In genomic region chr14:52123918-52124317, GRCm38 (mm10) we compare ENCODE assay signal across 9 mouse cellular contexts. TPM values are rescaled to one million over a fixed set of nuclear protein-coding genes. Genes with fewer than 3 reads are reported as not detected.
A peak's percentile ranks its signal among the peaks of the same experiment; 100 is the strongest.
DNase-seq lines count a peak whose midpoint lies in the region; ATAC-seq and TF ChIP-seq lines count a peak whose summit lies in the region.
"Had no signal": no experiment of that assay in that cellular context is flagged by ENCODE, and none has a peak within 500 bp of the region (broad histone marks: within the 10 kb centered on the region; RNA-seq: fewer than 3 reads in every experiment).

No protein-coding gene starts in this region.

- no peak overlapping the region for H3K4me2 ChIP-seq in liver, embryonic 12.5 days
- no peak overlapping the region for H3K4me2 ChIP-seq in limb, embryonic 14.5 days (replicated peaks; ENCODE audit: low read depth, low read length, severe bottlenecking)

- H3K4me1 ChIP-seq in liver, embryonic 12.5 days, result peaks cover 11% of the 10 kb centered on the region
- peaks cover 16% of the 10 kb centered on the region for H3K4me1 ChIP-seq in bone marrow macrophage, adult 2 months (ENCODE audit: control insufficient read depth, insufficient read depth, low read length)
- 0 out of 2 replicates have a peak, but pooled peaks cover 5% of the 10 kb centered on the region for H3K4me1 ChIP-seq in limb, embryonic 14.5 days (ENCODE audit: control insufficient read depth, insufficient read depth, low read length)

- ATAC-seq in liver, embryonic 12.5 days, result no peak
- ATAC-seq in limb, embryonic 14.5 days (ENCODE audit: low FRiP score, low read depth), result peak; percentile 66; the same call in 1 of the 2 replicates

- H3K27me3 ChIP-seq in liver, embryonic 12.5 days (replicated peaks), result peaks cover 24% of the 10 kb centered on the region
- H3K27me3 ChIP-seq in limb, embryonic 14.5 days (ENCODE audit: control insufficient read depth, insufficient read depth, low read length), result no peaks in the 10 kb centered on the region

- H3K4me3 ChIP-seq in liver, embryonic 12.5 days, result no peak overlapping the region
- H3K4me3 ChIP-seq in bone marrow macrophage, adult 2 months (ENCODE audit: insufficient read depth, low read length), result no peak overlapping the region
- H3K4me3 ChIP-seq in limb, embryonic 14.5 days (replicated peaks; ENCODE audit: low read length), result no peak overlapping the region
- H3K4me3 ChIP-seq: erythroblast, embryonic 14.5 days had no signal

- TF ChIP-seq CTCF in bone marrow macrophage, adult 2 months (IDR thresholded peaks at IDR 0.05; ENCODE audit: low read depth, low read length), result peak; percentile 71

- H3K9ac ChIP-seq in liver, embryonic 12.5 days, result no peak overlapping the region
- no peak overlapping the region for H3K9ac ChIP-seq in limb, embryonic 14.5 days (ENCODE audit: low read depth, low read length, severe bottlenecking)

- H3K9me3 ChIP-seq in liver, embryonic 12.5 days (replicated peaks), result no peaks in the 10 kb centered on the region
- H3K9me3 ChIP-seq in limb, embryonic 14.5 days (ENCODE audit: control insufficient read depth, low read length), result no peaks in the 10 kb centered on the region

- 14% methylated on average over 4 of the region's 4 CpGs for WGBS in liver, embryonic 12.5 days (ENCODE audit: insufficient replicate concordance)
- WGBS in limb, embryonic 14.5 days, result 18% methylated on average over 4 of the region's 4 CpGs

- no peaks in the 10 kb centered on the region for H3K36me3 ChIP-seq in liver, embryonic 12.5 days
- H3K36me3 ChIP-seq in limb, embryonic 14.5 days (ENCODE audit: control insufficient read depth, insufficient read depth, low read length), result no peaks in the 10 kb centered on the region

- no peak for TF ChIP-seq POLR2A in bone marrow macrophage, adult 2 months (IDR thresholded peaks at IDR 0.05; ENCODE audit: borderline replicate concordance, low read depth, low read length)
- TF ChIP-seq POLR2A in limb, embryonic 14.5 days (IDR thresholded peaks at IDR 0.05; ENCODE audit: borderline replicate concordance, extremely low read depth, insufficient read depth, insufficient read length), result no peak

- DNase-seq in liver, result peak; percentile 73
- DNase-seq in fibroblast of lung, adult 2 months (ENCODE audit: low read depth), result peak; percentile 29
- DNase-seq in induced T-regulatory cell, adult 2 months (ENCODE audit: low read depth), result peak; percentile 87
- DNase-seq in limb, embryonic 14.5 days (ENCODE audit: low spot score), result peak; percentile 77
- peak; percentile 84 for DNase-seq in retina, embryonic 14.5 days (ENCODE audit: low spot score)
- peak; percentile 38 to 46 for DNase-seq in urinary bladder, adult 18-20 months (ENCODE audit: low spot score in 2 of 2)

- H3K27ac ChIP-seq in liver, embryonic 12.5 days, result no peak overlapping the region
- no peak overlapping the region for H3K27ac ChIP-seq in bone marrow macrophage, adult 2 months (ENCODE audit: insufficient read depth, low read depth, low read length)
- no peak overlapping the region for H3K27ac ChIP-seq in limb, embryonic 14.5 days (replicated peaks; ENCODE audit: low read depth, low read length)

RNA-seq across cellular contexts. Expression of gene Rpgrip1, which starts 13.4 kb away (rescaled TPM):
- polyA plus RNA-seq in liver, embryonic 12.5 days (2016; fragmentation: Nextera tagmentation; extraction: Ambion mirVana), result 58.2 and 62.1 TPM in 2 replicates
- polyA plus RNA-seq in bone marrow macrophage, adult 2 months (2012; ENCODE audit: insufficient read depth, insufficient read length, missing spikeins), result 1.7 and 3.4 TPM in 2 replicates
- 1.1 and 2.1 TPM in 2 replicates for polyA plus RNA-seq in limb, embryonic 14.5 days (2012; rRNA removed)
- polyA plus RNA-seq in limb, embryonic 14.5 days (2014; fragmentation: Nextera tagmentation; extraction: Ambion mirVana), result 63.4 and 70.1 TPM in 2 replicates
- polyA plus RNA-seq: erythroblast, embryonic 14.5 days had no signal

RNA-seq across cellular contexts. Expression of gene Hnrnpc, which starts 20.1 kb away (rescaled TPM):
- 438 and 448 TPM in 2 replicates for polyA plus RNA-seq in liver, embryonic 12.5 days (2016; fragmentation: Nextera tagmentation; extraction: Ambion mirVana)
- polyA plus RNA-seq in bone marrow macrophage, adult 2 months (2012; ENCODE audit: insufficient read depth, insufficient read length, missing spikeins), result 237 and 270 TPM in 2 replicates
- 386 and 478 TPM in 2 replicates for polyA plus RNA-seq in limb, embryonic 14.5 days (2012; rRNA removed)
- 526 and 573 TPM in 2 replicates for polyA plus RNA-seq in limb, embryonic 14.5 days (2014; fragmentation: Nextera tagmentation; extraction: Ambion mirVana)

Comparison
In these comparisons a context has a peak if more than half of its experiments do, and no peak if none do; other contexts are left out.
1. DNase-seq: peak in every context shown above with its lines; median percentile 87 in induced T-regulatory cell, adult 2 months; 84 in retina, embryonic 14.5 days; 77 in limb, embryonic 14.5 days; 73 in liver; 42 in urinary bladder, adult 18-20 months; 29 in fibroblast of lung, adult 2 months.